Mouse (Mus musculus) heart, adult 8-10 months (tissue): ENCODE results near the gene Abcc9. TPM values are rescaled to one million over a fixed set of nuclear protein-coding genes. Genes with fewer than 3 reads are reported as not detected.

ENCODE experiments used
- DNase-seq: peaks from one replicate; pipeline ENCODE4 v3.0.0; 2022; ENCODE audit warnings: low spot score
- total RNA-seq, 4 experiments: library from RNA; stranded (reverse); gene quantifications; 2 replicates each; pipeline ENCODE4 v1.2.4; 2022

Abcc9 gene
- total RNA-seq, 4 experiments from 2014 or later: 229 to 268 (median 246) TPM

DNA sequence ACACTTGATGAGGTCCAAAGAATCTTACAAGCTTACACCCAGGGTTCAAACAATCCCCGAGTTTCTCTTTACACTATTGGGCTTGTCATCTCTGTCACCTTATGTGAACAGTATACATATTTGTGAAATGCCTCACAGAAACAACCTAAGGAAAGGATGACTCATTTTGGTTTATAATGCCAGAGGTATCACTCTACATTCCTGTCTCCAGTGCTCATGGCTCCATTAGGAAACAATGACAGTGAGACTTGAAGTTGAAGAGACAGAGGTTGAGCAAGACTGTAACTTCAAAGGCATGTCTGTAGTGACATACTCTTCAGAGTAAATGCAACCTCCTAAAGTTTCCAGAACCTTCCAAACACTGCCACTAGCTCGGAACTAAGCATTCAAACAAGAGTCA, 153.7 kb downstream of the Abcc9 start:
- no peak for DNase-seq

DNA sequence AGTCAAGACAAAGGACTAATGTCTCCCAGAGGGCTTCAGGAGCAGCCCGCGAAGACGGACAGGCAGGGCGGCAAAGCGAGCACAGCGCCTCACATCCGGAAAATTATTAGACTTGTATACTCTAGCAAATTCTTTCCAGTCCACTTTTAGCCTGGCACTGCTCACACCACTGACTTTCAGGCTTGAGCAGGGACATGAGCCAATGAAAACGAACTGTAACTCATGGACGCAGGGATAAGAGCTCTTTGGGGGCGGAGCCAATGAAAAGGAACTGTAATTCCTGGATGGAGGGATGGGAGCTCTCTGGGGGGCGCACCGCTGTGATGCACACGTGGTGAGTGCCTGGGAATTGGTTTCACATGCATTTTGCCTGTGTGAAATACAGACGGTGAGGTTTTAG, 157.0 kb downstream of the Abcc9 start:
- DNase-seq: no peak

DNA sequence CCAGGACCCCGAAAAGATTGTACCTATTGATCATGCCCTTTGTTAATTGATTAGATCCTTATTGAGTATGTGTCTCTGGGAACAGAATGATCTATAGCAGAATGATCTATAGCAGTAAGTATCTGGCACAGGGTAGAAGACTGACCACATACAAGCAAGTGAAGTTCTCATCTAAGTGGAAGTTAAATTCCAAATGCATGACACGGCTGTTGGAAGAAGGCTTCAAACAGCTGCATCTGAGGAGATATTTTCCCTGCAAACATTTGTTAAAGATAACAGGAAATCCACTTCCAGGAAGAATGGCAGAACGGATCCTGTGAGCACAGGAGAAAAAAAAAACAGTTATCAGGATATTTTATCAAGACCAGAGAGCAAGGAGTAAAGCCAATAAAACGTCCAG, 158.5 kb downstream of the Abcc9 start:
- no peak for DNase-seq

DNA sequence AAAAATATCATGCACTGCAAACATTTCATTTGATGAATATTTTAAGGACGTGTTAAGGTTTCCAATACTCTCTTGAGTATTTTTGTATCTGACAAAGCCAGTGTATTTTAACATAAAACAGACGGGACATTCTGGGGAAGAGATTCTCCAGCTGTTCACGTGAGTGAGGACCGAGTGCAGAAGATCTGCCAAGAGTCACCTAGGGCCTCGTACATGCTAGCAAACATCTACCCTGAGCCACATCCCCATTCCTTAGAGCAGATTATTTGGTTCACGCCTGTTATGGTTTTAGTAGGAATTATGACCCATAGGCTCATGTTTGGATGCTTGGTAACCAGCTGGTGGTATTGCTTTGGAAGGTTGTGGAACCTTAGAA, 159.3 kb downstream of the Abcc9 start:
- DNase-seq: no peak

DNA sequence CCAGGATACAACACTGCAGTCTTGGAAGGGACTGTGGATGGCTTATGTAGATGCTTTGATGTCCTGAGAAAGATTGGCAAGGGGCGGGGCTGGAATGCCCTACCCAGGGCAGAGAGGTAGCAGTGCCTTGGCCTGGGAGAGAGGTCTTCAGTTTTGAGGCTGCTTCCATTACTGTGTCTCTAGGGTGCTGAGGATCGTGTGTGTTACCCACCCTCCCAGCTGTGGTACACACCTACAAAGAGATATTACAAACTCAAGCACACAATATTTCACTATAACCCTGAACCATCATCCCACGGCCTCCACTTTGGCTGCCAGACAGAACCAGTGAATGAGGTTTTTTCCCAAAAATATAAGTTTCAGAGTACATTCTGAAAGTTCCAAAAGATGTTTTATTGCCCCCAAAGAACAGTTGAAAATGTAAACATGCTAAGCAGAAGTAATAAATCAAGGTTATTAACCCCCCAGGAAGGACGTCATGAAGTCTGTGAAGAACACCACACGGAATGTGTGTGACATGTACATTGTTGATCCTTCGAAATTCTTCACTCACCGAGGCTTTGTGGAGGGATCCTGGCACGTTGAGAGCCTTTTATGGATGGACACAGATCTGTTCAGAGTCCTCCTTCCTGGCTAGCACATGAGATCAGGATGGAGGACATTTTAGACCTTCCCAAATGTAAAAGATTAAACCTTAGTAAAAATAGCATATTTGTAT, 159.9 kb downstream of the Abcc9 start:
- DNase-seq: no peak

DNA sequence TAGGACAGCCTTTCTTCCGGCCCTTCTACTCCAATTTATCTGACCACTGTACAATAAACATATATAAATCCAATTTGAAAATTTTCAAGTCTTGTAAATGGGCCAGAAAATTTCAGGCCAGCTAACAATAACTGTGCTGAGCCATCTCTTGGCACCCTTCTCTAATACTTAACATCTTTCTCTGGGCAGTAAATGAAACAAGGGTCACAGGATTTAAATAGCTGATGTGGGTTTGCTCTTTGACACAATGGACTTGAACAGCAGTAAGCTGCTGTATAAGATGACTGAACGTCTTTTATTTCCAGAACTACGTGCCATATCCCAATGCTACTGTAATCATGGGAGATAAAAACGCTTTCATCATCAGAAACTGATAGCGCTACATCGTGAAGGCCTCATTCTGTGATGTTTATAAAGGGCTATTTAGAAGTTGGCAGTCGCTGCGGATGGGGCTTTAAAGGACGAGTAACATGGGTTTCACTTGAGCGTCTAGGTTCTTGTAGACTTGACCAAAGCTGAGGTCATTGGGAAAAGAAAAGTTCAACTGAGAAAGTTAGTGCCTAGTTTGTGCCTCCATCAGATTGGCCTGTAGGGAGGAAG, 161.5 kb downstream of the Abcc9 start:
- no peak for DNase-seq

DNA sequence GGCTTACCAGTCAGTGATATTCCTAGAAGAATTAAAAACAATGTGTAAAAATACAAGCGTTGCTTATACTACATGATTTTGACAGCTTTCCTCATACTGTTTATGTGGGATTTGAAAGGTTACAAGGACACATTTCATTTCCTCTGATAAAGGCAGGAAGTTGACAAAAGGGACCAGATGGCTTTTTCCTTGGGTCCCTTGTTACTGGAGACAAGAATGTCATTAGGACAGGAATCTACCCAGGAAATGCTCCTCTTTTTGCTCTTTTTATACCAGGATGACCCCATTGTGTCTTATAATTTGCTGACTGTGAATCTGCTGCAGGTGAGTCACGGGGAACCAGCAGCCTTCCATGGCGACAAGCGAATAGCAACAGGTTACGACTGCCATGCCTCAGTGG, 162.0 kb downstream of the Abcc9 start:
- DNase-seq: no peak

DNA sequence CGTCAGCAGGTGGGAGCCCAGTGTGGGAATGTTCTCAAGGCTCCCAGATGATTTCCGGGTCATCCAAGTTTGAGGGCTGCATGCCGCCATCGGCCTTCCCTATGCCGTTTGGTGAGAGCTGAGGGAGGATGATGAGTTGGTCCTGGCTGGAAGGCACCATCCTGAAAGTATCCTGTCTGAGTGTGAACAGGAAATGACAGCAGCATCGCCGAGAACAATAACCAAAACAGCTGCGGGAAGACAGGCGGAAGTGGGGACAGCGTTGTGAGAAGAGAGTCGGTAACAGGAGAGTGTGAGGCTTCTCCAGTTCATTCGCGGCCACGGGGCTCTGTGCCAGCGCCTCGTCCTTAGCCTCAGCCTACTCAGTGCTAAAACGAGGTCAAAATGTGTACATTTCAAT, 163.6 kb downstream of the Abcc9 start:
- peak; percentile 71 for DNase-seq

Other genes starting within 250 kb of the Abcc9 start
- not detected for gene Gys2, start 229.2 kb downstream of the Abcc9 start, total RNA-seq
- 1,000 to 10,000 TPM; 3,276 to 3,540 (median 3,455) TPM for gene Ldhb, start 194.4 kb downstream of the Abcc9 start, total RNA-seq
- gene Kcnj8, start 130.7 kb downstream of the Abcc9 start, total RNA-seq: 10 to 100 TPM; 16.2 to 25.0 (median 18.3) TPM
- 10 to 100 TPM; 32.7 to 38.9 (median 36.0) TPM for gene Cmas, start 54.4 kb upstream of the Abcc9 start, total RNA-seq
- gene Sult6b2, start 102.2 kb upstream of the Abcc9 start, total RNA-seq: under 1 TPM in 1 of 4 experiments, not detected in 3; 0.24 TPM